Comparison of ENCODE assay signal across 32 mouse cellular contexts in genomic region chr5:38932382-38933079, GRCm38 (mm10). TPM values are rescaled to one million over a fixed set of nuclear protein-coding genes. Genes with fewer than 3 reads are reported as not detected.
DNase-seq lines count a peak whose midpoint lies in the region; TF ChIP-seq lines count a peak whose summit lies in the region.
"Had no signal": no experiment of that assay in that cellular context is flagged by ENCODE, and none has a peak within 500 bp of the region (broad histone marks: within the 10 kb centered on the region; RNA-seq: fewer than 3 reads in every experiment).

No protein-coding gene starts in this region.

- no peak for TF ChIP-seq POLR2A in CH12.LX (IDR thresholded peaks at IDR 0.05; ENCODE audit: low read depth, low read length)

- H3K9ac ChIP-seq in CH12.LX (ENCODE audit: insufficient read depth, low read depth) = no peak overlapping the region
- H3K9ac ChIP-seq: embryonic facial prominence, embryonic 12.5 days; forebrain, embryonic 15.5 days; limb, embryonic 15.5 days; liver, embryonic 15.5 days; lung, embryonic 14.5 days; midbrain, embryonic 13.5 days; neural tube, embryonic 13.5 days had no signal

- no peaks in the 10 kb centered on the region for H3K27me3 ChIP-seq in CH12.LX (replicated peaks)
- no peaks in the 10 kb centered on the region for H3K27me3 ChIP-seq in megakaryocyte, embryonic 14.5 days (replicated peaks)
- H3K27me3 ChIP-seq: embryonic facial prominence, embryonic 12.5 days; forebrain, embryonic 15.5 days; limb, embryonic 15.5 days; liver, embryonic 15.5 days; midbrain, embryonic 13.5 days; neural tube, embryonic 13.5 days; Patski had no signal

- H3K9me3 ChIP-seq in CH12.LX (replicated peaks; ENCODE audit: low read length) = no peaks in the 10 kb centered on the region
- H3K9me3 ChIP-seq in megakaryocyte, embryonic 14.5 days = no peaks in the 10 kb centered on the region
- H3K9me3 ChIP-seq: embryonic facial prominence, embryonic 12.5 days; forebrain, embryonic 15.5 days; limb, embryonic 10.5 days; limb, embryonic 15.5 days; liver, embryonic 15.5 days; midbrain, embryonic 13.5 days; neural tube, embryonic 13.5 days had no signal

- no peak overlapping the region for H3K4me2 ChIP-seq in CH12.LX (ENCODE audit: insufficient read depth, low read depth, poor library complexity, severe bottlenecking)
- H3K4me2 ChIP-seq: embryonic facial prominence, embryonic 12.5 days; forebrain, embryonic 15.5 days; limb, embryonic 15.5 days; liver, embryonic 15.5 days; lung, embryonic 14.5 days; midbrain, embryonic 13.5 days; neural tube, embryonic 13.5 days had no signal

- no peak overlapping the region for H3K4me3 ChIP-seq in CH12.LX (replicated peaks in 1 of 3; ENCODE audit: low read depth in 2 of 3, low read length in 2 of 3, poor library complexity in 1 of 3)
- peak overlapping the region; percentile 73 for H3K4me3 ChIP-seq in megakaryocyte, embryonic 14.5 days (replicated peaks)
- H3K4me3 ChIP-seq: embryonic facial prominence, embryonic 12.5 days; forebrain, embryonic 15.5 days; limb, embryonic 10.5 days; limb, embryonic 15.5 days; liver, embryonic 15.5 days; midbrain, embryonic 13.5 days; neural tube, embryonic 13.5 days had no signal

- peaks cover 0 to 23% of the 10 kb centered on the region in 2 experiments; a peak in 2 of 4 replicates for H3K4me1 ChIP-seq in CH12.LX (ENCODE audit: control insufficient read depth in 1 of 2, insufficient read depth in 2 of 2)
- H3K4me1 ChIP-seq in megakaryocyte, embryonic 14.5 days = peaks cover 87% of the 10 kb centered on the region
- H3K4me1 ChIP-seq: embryonic facial prominence, embryonic 12.5 days; forebrain, embryonic 15.5 days; limb, embryonic 10.5 days; limb, embryonic 15.5 days; liver, embryonic 15.5 days; midbrain, embryonic 13.5 days; neural tube, embryonic 13.5 days had no signal

- peak; percentile 10 for DNase-seq in kidney, postnatal 10 days
- DNase-seq in kidney, adult 18-20 months = no peak
- DNase-seq in CH12.LX (ENCODE audit: extremely low read depth) = peak; percentile 62
- peak; percentile 25 for DNase-seq in c-Kit-positive CD71-negative TER-119-negative erythroid progenitor cells, embryonic 14.5 days (ENCODE audit: low read depth)
- no peak for DNase-seq in T-cell, adult 2 months (ENCODE audit: low spot score)
- DNase-seq in frontal cortex, postnatal 10 days (ENCODE audit: low spot score in 2 of 2) = no peak
- DNase-seq: adrenal gland, postnatal 25 days; cerebellum, adult 2 months; cerebellum, postnatal 25 days; embryo, embryonic 11 days; heart, postnatal 14 days; lung, embryonic 14.5 days; lung, postnatal 14 days; right cerebral cortex, postnatal 4 days; thymus, adult 18-20 months; thymus, postnatal 4 days had no signal

- no peaks in the 10 kb centered on the region for H3K79me2 ChIP-seq in CH12.LX (replicated peaks; ENCODE audit: control insufficient read depth, extremely low read depth, insufficient read depth, poor library complexity, severe bottlenecking)

- TF ChIP-seq RAD21 in CH12.LX (IDR thresholded peaks at IDR 0.05; ENCODE audit: low read depth, low read length) = no peak

- in situ Hi-C loops in CH12.LX (cut with MboI; ENCODE audit: low pct_ligation_motif_present, low pct_unique_long_range_greater_than_20kb, low sequenced_read_pairs) = loop anchor here (25.0 kb wide), 1 partner anchor 705 kb away; no protein-coding TSS in a partner anchor

- TF ChIP-seq EP300 in CH12.LX (IDR thresholded peaks at IDR 0.05; ENCODE audit: low read length) = no peak

- H3K27ac ChIP-seq in CH12.LX (ENCODE audit: insufficient read depth, low read depth) = no peak overlapping the region
- H3K27ac ChIP-seq: embryonic facial prominence, embryonic 12.5 days; forebrain, embryonic 15.5 days; limb, embryonic 10.5 days; limb, embryonic 15.5 days; liver, embryonic 15.5 days; midbrain, embryonic 13.5 days; neural tube, embryonic 13.5 days; stomach, postnatal 0 days had no signal

- dilution Hi-C loops in CH12.LX (cut with MboI; ENCODE audit: extremely low pct_ligation_motif_present, extremely low pct_unique_long_range_greater_than_20kb, low sequenced_read_pairs) = no loop called here

- no peaks in the 10 kb centered on the region for H3K36me3 ChIP-seq in CH12.LX (replicated peaks in 1 of 2; ENCODE audit: control insufficient read depth in 1 of 2, insufficient read depth in 1 of 2, low read length in 1 of 2)
- H3K36me3 ChIP-seq in megakaryocyte, embryonic 14.5 days (replicated peaks; ENCODE audit: low read length) = no peaks in the 10 kb centered on the region
- H3K36me3 ChIP-seq: embryonic facial prominence, embryonic 12.5 days; forebrain, embryonic 15.5 days; limb, embryonic 10.5 days; limb, embryonic 15.5 days; liver, embryonic 15.5 days; midbrain, embryonic 13.5 days; neural tube, embryonic 13.5 days had no signal

- TF ChIP-seq CTCF in CH12.LX (conservative IDR thresholded peaks at IDR 0.05 in 1 of 2, IDR thresholded peaks at IDR 0.05 in 1 of 2; ENCODE audit: low read depth in 2 of 2, low read length in 2 of 2) = no peak

TF ChIP-seq in CH12.LX, 34 proteins besides CTCF, POLR2A, EP300 and RAD21:
- TF ChIP-seq KAT2A (IDR thresholded peaks at IDR 0.05; ENCODE audit: insufficient replicate concordance, low read length) (no peak), ZMIZ1 (IDR thresholded peaks at IDR 0.05; ENCODE audit: low read depth, low read length) (no peak), JUND (conservative IDR thresholded peaks at IDR 0.05; ENCODE audit: low read depth, low read length) (no peak), PAX5 (IDR thresholded peaks at IDR 0.05; ENCODE audit: low read length) (no peak), MAX (IDR thresholded peaks at IDR 0.05; ENCODE audit: low read length) (no peak), ZKSCAN1 (IDR thresholded peaks at IDR 0.05; ENCODE audit: borderline replicate concordance, low read depth, low read length) (no peak), GABPA (IDR thresholded peaks at IDR 0.05; ENCODE audit: insufficient replicate concordance, low read depth, low read length) (no peak), USF1 (IDR thresholded peaks at IDR 0.05; ENCODE audit: low read depth, low read length) (no peak)

RNA-seq across cellular contexts. Expression of gene Clnk, which starts 55.9 kb away (rescaled TPM):
- not detected in 2 replicates for total RNA-seq in CH12.LX (2012; rRNA removed)
- not detected in 2 replicates for total RNA-seq in CH12.LX (2014; rRNA removed)
- not detected in 2 replicates for polyA plus RNA-seq in CH12.LX (2012; ENCODE audit: insufficient read length, low read depth)
- polyA plus RNA-seq in megakaryocyte, embryonic 14.5 days (2012; ENCODE audit: insufficient read depth, low replicate concordance) = not detected in 2 replicates
- total RNA-seq: adrenal gland, postnatal 25 days; gastrocnemius, adult 8-10 months; gastrocnemius, postnatal 4 days; heart, adult 8-10 months; heart, postnatal 14 days; layer of hippocampus, postnatal 25 days; MEL had no signal
- polyA plus RNA-seq: cerebellum, adult 2 months; heart, embryonic 14.5 days; liver, embryonic 15.5 days; lung, embryonic 14.5 days; neural tube, embryonic 13.5 days; Patski had no signal

Comparison
In these comparisons a context has a peak if more than half of its experiments do, and no peak if none do; other contexts are left out.
1. DNase-seq: peak in kidney, postnatal 10 days (single experiment), CH12.LX (single experiment) and c-Kit-positive CD71-negative TER-119-negative erythroid progenitor cells, embryonic 14.5 days (single experiment); none in kidney, adult 18-20 months (single experiment), T-cell, adult 2 months (single experiment) and frontal cortex, postnatal 10 days (0 of 2).